Mouse (Mus musculus) megakaryocyte, embryonic 14.5 days (primary cell): ENCODE measurements around the gene Tex38. TPM values are rescaled to one million over a fixed set of nuclear protein-coding genes. Genes with fewer than 3 reads are reported as not detected.

ENCODE experiments used
- H3K27me3 ChIP-seq: replicated peaks from 2 replicates; pipeline ENCODE3; 2012; ENCODE audit warnings: inconsistent platforms
- H3K36me3 ChIP-seq: replicated peaks from 2 replicates; pipeline ENCODE3; 2012; ENCODE audit warnings: low read length, inconsistent platforms, mixed read lengths
- H3K4me1 ChIP-seq: 2 replicates; pipeline ENCODE4 v1.6.1; 2012; ENCODE audit warnings: inconsistent platforms
- H3K4me3 ChIP-seq: replicated peaks from 2 replicates; pipeline ENCODE3; 2012; ENCODE audit warnings: moderate library complexity, mild to moderate bottlenecking, inconsistent platforms
- H3K9me3 ChIP-seq: 2 replicates; pipeline ENCODE4 v1.6.1; 2012; ENCODE audit warnings: inconsistent platforms
- FLI1 ChIP-seq: IDR thresholded peaks from 2 replicates; pipeline ENCODE4 v1.6.1; 2012; ENCODE audit warnings: low read length, inconsistent platforms, mixed read lengths
- GATA1 ChIP-seq: IDR thresholded peaks from 3 replicates; pipeline ENCODE4 v1.6.1; 2012; ENCODE audit warnings: mixed read lengths, low read length, inconsistent platforms, borderline replicate concordance
- polyA plus RNA-seq: library from polyadenylated mRNA; stranded (reverse); fragments of >175 nt; gene quantifications from 2 replicates; pipeline ENCODE4 v1.2.3, GENCODE M21; 2012; ENCODE audit warnings: low replicate concordance; ENCODE audit not compliant: insufficient read depth

Gene Tex38
- polyA plus RNA-seq, 1 experiment = 0.44 TPM

DNA sequence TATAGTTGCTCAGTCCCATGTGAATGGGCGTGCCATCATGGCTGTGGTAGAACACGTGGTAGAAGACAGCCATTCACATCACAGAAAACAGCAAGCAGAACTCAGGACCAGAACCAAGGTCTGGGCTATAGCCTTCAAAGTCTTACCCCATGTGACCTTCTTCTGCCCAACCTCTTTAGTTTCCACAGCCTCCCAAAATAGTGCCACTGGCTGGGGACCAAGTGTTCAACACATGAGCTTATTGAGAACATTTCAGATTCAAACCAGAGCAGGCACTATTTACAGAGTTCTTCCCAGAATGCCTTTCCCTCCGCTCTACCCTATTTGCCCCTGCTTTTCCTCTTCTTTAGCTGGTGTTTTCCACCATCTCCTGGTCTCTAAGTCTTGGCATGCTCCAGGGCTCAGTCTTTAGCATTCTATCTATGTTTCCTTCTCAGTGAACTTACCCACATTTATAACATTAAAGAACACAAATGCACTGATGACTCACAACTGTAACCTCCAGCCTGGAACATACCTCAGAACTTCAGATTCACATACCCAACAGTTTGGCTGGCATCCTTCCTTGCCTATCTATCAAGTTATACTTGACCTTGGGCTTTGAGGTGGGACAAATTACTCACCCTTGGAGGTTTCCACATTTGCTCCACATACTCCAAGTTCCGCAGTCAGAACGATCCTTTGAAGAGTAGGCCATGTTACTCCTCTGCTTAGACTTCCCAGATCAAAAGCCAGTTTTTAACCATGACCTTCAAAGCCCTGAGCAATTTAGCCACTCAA is 1.4 kb upstream of the Tex38 start:
- H3K4me1 ChIP-seq = peaks cover 64% of the 10 kb centered on the region
- H3K9me3 ChIP-seq = peaks cover 3% of the 10 kb centered on the region; the same call in 1 of the 2 replicates
- H3K27me3 ChIP-seq = no peaks in the 10 kb centered on the region
- TF ChIP-seq FLI1 (no peak), GATA1 (no peak)
- no peak overlapping the region for H3K4me3 ChIP-seq
- H3K36me3 ChIP-seq = peaks cover 29% of the 10 kb centered on the region

DNA sequence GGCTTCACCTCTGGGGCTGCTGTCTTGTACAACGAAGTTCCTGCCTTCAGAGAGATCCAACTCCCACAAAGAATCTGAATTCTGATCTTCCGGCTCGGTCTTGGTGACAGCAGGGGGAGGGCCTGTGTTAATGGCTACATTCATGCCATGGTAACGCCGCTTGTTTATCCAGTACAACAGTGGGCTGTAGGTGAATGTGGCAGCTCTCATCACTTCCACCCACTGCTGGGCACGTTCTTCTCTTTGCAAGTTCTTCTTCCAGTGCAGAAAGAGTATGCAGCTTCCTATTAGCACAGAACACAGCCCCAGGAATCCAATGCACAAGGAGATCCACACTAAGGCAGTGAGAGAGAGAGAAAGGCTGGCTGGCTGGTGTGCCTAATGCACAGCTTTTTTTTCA is 549 bp downstream of the Tex38 start:
- Histone ChIP-seq H3K4me3 (no peak overlapping the region), H3K36me3 (peaks cover 41% of the 10 kb centered on the region)
- TF ChIP-seq GATA1 = no peak
- no peak for TF ChIP-seq FLI1

DNA sequence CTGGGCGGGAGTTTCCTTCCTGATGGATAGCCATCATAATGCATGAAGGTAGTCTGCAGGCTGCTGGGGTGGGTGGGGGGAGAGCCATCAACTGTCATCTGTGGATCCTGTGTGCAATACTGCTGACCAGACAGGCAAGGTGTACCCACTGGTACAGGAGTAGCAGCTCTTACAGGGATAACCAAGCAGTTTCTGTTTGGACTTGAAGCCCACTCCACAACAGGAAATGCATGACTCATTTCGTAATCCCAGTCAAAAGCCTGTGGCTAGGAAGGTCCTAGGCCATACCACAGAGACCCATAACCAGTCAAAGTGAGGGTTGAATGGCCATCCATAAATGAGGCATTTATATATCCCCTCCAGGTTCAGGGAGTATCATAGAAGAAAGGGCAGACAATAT is 3.2 kb downstream of the Tex38 start:
- Histone ChIP-seq H3K9me3 (peaks cover 3% of the 10 kb centered on the region; the same call in 1 of the 2 replicates), H3K4me1 (peaks cover 37% of the 10 kb centered on the region), H3K27me3 (no peaks in the 10 kb centered on the region), H3K4me3 (no peak overlapping the region), H3K36me3 (peaks cover 68% of the 10 kb centered on the region)
- TF ChIP-seq GATA1 = no peak
- no peak for TF ChIP-seq FLI1

More for the DNA sequence above, 549 bp downstream of the Tex38 start:
- no peaks in the 10 kb centered on the region for H3K27me3 ChIP-seq
- H3K9me3 ChIP-seq = peaks cover 3% of the 10 kb centered on the region; the same call in 1 of the 2 replicates
- peaks cover 51% of the 10 kb centered on the region for H3K4me1 ChIP-seq

DNA sequence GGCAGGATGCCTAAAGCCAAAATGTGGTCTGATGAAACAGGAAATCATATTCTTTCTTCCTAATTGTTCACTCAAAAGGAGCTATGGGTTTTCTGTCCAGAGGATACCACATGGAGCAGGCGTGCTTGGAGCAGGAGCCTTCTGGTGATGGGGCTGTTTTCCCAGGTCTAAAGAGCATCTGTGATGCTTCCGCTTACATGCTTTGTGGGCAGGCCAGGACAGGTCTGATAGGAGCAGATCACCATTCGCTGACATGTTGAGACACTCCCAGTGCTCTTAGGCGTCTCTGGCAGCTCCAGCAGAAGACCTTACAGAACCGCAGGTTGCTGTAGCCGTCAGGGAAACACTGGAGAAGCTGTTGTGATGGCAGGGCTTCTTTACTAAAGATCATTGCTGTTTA is 5.8 kb downstream of the Tex38 start:
- Histone ChIP-seq H3K36me3 (peaks cover 90% of the 10 kb centered on the region), H3K27me3 (no peaks in the 10 kb centered on the region), H3K9me3 (no peaks in the 10 kb centered on the region), H3K4me3 (no peak overlapping the region), H3K4me1 (peaks cover 26% of the 10 kb centered on the region)
- TF ChIP-seq GATA1 = no peak
- TF ChIP-seq FLI1 = no peak

DNA sequence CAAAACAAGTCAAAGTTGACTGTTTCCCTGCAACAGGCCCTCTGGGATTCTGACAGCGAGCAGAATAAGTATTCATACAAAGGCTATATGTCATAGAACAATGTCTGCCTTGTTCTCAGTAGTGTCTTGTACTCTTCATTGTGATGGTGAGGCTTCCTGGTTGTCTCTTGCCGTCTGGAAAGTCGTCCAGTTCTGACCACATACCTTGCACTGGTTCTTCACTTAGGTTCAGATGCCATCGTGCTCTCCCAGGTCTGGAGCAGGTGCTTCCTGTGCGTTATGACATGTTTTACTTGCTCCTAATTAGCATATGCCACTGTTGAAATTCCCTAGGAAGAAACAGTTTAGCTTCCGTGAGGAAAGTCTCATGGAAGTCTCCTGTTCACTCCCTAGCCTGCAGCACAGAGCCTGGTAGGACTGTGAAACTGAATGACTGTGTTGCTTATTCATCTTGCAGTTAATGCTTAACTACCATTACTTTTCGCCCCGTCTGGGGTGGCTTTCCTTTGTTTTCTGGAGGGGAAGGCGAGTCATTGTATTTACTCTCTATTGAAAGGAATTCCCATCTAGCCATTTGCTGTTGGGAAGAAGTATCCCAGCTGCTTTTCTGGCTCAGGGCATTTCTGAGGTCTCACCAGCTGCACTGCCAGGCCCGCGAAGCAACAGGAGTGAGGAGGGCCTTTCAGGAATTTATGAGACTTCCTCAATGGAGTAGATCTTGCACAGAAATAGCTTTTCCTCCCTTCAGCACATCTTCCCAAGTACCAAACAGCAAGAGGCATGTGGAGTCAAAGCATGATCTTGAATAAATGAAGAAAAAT is 13.0 kb downstream of the Tex38 start:
- Histone ChIP-seq H3K4me1 (peaks cover 6% of the 10 kb centered on the region; the same call in 1 of the 2 replicates), H3K9me3 (no peaks in the 10 kb centered on the region), H3K4me3 (no peak overlapping the region), H3K27me3 (no peaks in the 10 kb centered on the region), H3K36me3 (peaks cover 96% of the 10 kb centered on the region)
- TF ChIP-seq FLI1 = no peak
- no peak for TF ChIP-seq GATA1

DNA sequence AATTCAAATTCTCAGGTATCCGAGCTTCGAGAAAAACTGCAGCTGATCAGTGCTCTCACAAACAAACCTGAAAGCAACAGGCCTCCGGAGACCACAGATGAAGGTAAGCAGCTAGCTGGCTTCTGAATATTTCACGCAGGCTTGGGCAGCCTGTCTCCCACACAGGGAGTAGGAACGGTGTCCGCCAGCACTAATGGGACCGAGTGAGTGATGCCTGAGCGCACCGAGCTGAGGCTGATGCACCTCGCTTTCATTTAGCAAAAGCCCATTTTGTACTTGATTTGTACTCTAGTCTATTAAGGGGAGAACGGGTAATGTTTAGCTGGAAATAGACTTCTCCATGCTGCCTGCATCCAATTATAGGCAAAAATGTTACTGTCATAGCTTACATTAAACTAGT is 16.2 kb downstream of the Tex38 start:
- Histone ChIP-seq H3K36me3 (peaks cover 96% of the 10 kb centered on the region), H3K9me3 (no peaks in the 10 kb centered on the region), H3K27me3 (no peaks in the 10 kb centered on the region), H3K4me3 (no peak overlapping the region), H3K4me1 (peaks cover 12% of the 10 kb centered on the region)
- no peak for TF ChIP-seq GATA1
- TF ChIP-seq FLI1 = no peak

DNA sequence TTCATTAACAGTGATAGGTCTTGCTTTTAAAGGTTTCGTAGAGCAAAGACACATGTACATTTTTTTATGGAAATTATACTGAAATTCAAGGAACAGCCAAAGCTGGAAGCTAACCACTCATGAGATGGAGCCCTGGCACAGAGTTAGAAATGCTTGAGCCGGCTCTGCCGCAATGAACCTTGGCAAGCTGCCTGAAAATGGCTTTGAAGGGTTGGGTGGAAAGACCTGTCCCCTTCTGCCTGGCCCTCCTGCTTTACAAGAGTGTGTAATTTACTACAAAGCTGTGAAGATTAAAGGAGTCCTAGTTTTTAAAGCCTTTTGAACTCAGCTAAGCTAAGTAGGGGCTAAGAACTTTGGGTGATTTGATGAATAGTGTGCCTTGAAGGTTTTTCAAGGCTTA is 19.6 kb downstream of the Tex38 start:
- Histone ChIP-seq H3K9me3 (no peaks in the 10 kb centered on the region), H3K4me3 (no peak overlapping the region), H3K27me3 (no peaks in the 10 kb centered on the region), H3K36me3 (peaks cover 98% of the 10 kb centered on the region), H3K4me1 (peaks cover 20% of the 10 kb centered on the region)
- no peak for TF ChIP-seq GATA1
- no peak for TF ChIP-seq FLI1

DNA sequence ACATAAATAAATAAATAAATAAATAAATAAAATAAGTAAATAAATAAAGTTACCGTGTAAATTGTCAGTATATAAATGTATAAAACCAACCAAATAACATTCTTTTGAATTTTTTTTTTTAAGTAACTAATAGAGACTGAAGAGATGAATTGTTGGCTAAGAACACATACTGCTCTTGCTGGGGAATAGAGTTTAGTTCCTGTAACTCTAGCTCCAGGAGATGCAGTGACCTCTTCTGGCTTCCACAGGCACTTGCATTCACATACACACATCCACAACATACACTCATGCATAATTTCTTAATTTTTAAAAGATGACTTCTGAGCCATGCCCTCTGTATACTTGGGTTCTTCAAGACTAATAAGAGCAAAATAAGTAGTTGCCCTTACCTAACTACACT is 26.0 kb downstream of the Tex38 start:
- Histone ChIP-seq H3K4me1 (peaks cover 13% of the 10 kb centered on the region), H3K4me3 (no peak overlapping the region), H3K9me3 (no peaks in the 10 kb centered on the region), H3K27me3 (no peaks in the 10 kb centered on the region), H3K36me3 (peaks cover 95% of the 10 kb centered on the region)
- no peak for TF ChIP-seq GATA1
- no peak for TF ChIP-seq FLI1

DNA sequence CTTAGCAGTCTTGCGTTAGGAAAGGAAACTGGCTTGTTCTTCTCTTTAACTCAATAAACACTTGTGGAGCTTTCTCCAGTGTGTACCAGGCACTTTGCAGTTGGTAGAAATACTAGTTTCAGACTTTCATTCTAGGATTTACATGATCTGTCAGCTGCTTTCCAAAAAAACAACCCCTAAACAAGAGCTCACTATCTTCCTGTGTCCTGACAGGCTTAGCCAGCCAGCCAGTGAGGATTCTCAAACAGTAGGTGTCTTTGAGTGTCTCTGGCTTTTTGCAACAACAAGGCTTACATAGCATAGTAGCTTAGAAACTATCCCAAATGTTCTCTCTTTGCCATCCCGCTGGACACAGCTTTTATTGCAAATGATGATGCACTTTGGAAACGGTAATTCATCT is 26.7 kb downstream of the Tex38 start:
- H3K36me3 ChIP-seq = peaks cover 95% of the 10 kb centered on the region
- H3K9me3 ChIP-seq = no peaks in the 10 kb centered on the region
- H3K27me3 ChIP-seq = no peaks in the 10 kb centered on the region
- H3K4me3 ChIP-seq = no peak overlapping the region
- peaks cover 19% of the 10 kb centered on the region for H3K4me1 ChIP-seq
- TF ChIP-seq FLI1 (no peak), GATA1 (no peak)

DNA sequence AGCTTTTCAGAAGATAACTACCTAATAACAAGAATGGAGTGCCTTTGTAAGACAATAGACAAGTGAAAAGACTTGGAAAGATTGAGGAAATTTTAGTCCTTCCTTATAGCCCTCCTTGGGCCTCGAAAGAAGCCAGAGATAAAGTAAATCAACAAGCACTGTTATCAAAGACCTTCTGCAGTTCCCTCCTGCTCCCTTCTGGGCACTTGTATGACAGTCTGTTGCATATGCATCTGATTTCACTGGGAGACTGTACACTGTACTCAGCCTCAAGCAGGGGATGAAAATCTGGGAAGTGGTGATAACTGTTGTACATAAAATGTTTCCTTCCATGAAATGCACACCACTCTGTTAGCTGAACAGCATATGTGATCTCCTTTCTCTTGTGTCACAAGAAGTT is 31.5 kb downstream of the Tex38 start:
- peaks cover 23% of the 10 kb centered on the region for H3K4me1 ChIP-seq
- no peaks in the 10 kb centered on the region for H3K27me3 ChIP-seq
- H3K36me3 ChIP-seq = peaks cover 99% of the 10 kb centered on the region
- no peak overlapping the region for H3K4me3 ChIP-seq
- H3K9me3 ChIP-seq = no peaks in the 10 kb centered on the region
- TF ChIP-seq GATA1 (no peak), FLI1 (no peak)
